Mouse (Mus musculus): ENCODE data around the gene Stn1.

Gene Stn1

DNA sequence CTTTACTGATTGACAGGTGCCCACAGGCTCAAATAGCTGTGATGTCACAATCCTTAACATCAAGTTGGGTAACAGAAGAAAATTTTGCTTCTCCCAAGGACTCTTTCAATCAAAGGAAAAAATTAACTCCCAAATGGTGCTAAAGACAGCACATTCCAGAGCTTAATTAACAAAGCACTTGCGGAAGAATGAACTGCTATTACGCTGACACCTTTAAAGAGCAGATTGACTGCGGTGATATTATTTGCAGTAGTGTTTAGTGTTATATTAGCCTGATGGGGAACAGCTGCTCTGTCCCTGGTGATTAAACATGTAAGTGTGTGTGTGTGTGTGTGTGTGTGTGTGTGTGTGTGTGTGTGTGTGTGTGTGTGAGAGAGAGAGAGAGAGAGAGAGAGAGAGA is 7.7 kb upstream of the Stn1 start:
- DNase-seq (ENCODE audit: low read depth, low spot score), result no peak

DNA sequence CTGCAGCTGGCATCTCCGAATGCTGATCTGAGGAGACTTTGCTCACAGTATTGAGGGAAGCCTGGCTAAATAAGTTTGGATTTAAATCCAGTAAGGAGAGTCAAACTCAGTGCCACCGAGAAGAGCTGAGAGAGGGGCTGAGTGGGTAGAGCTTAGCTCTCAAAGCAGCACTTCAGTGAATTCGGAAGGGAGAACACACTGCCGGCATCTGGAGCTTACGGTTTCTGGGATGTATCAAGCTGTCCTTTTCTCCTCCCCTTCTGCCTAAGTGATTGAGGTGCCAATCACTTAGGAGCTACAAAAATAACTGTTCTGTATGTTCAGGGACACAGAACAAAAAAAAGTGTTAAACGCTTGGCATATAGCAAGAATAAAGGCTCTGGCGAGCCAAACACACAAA is 5.1 kb upstream of the Stn1 start:
- no peak for DNase-seq (ENCODE audit: low read depth, low spot score)

DNA sequence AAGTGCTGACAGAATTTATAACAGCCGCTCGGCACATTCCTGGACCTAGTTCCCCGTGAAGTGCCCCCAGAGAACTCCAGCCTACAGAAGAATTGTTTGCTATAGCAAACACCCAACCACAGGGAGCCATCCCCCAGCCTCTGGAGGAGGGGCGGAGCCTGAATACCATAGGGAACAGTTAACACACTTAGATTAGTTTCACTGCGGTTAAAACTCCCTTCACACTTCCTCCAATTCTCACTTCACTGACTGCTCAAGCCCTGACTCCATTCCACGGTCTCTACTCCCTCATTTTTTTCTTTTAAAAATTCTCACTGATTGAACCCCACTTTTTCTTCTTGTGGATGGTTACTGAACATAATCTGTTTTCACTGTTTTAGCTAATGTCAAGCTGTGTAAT is 1.5 kb upstream of the Stn1 start:
- DNase-seq (ENCODE audit: low read depth, low spot score), result peak; percentile 52

- no peak for DNase-seq (ENCODE audit: low read depth, low spot score)
These were observed 572 bp upstream of the Stn1 start for GRCm38 (mm10) chr19:47537879-47538278.

GRCm38 (mm10) chr19:47536521-47537299 is 597 bp downstream of the Stn1 start:
- peak; percentile 98 for DNase-seq (ENCODE audit: low read depth, low spot score)

DNA sequence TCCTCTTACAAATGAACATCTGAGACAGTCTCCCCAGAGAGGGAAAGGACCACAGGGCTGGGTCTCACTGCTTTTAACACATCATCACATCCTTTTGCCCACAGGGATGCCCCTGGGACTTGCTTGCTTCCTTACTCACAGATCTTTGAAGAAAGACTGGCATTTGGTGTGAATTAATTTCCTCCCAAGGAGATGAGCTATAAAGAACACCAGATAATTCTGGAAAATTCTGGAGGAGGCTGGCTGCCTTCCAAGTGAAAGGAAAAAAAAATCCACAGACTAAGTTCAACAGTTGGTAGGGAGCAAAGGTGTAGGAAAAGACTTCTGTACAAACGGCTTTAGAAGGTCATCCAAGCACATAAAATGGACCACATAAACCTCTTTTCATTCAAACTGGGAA is 3.2 kb downstream of the Stn1 start:
- no peak for DNase-seq (ENCODE audit: low read depth, low spot score)

GRCm38 (mm10) chr19:47532449-47532848 is 4.9 kb downstream of the Stn1 start:
- DNase-seq (ENCODE audit: low read depth, low spot score), result no peak

DNA sequence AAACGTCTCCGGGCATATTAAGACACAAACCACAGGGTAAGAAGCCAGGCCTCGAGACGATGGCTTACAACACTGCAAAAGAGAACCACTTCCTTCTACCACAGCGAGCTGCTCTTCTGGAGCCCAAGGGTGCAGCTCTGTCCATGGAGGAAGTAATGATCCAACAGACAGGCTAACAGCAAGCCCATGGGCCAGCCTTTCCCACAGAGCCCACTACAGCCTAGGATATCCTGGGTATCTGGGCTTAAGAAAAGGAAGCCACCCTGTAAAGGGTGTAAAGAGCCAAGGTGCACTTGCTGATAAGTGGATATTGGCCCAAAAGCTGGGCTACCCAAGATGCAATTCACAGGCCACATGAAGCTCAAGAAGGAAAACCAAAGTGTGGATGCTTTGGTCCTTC is 6.0 kb downstream of the Stn1 start:
- DNase-seq (ENCODE audit: low read depth, low spot score), result no peak

DNA sequence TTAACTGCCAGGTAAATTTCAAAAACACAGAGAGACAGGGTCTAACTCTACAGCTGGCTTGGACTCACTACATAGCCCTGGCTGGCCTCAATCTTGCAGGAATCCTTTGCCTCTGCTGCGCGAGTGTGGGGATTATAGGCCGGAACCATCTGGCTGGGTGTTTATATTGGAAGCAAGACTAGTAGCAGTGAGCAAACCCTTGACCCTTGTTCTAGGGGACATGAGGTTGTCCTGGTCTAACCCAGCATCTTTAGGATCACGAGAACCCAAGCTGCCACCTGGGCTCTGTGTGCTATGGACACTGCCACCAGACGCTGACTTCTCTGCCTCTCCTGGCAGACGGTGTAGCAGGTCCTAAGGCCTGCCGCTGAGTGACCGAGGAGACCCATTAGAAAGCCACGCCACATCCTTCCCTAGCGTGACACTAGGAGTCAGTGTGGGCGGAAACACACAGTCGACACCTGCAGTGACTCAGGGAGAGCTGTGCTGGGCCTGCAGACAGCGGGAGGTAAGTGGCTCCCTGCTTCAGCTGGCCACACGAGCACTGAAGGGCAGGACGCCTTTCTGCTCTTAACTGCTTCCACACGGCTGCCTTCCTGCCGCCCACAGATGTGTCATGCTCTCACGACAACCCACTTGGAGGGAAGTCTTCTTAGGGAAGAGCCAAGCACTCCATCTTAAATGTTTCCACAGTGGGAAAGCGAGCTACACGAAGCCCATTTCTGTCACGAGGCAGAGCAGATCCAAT is 10.9 kb downstream of the Stn1 start:
- DNase-seq (ENCODE audit: low read depth, low spot score), result no peak

DNA sequence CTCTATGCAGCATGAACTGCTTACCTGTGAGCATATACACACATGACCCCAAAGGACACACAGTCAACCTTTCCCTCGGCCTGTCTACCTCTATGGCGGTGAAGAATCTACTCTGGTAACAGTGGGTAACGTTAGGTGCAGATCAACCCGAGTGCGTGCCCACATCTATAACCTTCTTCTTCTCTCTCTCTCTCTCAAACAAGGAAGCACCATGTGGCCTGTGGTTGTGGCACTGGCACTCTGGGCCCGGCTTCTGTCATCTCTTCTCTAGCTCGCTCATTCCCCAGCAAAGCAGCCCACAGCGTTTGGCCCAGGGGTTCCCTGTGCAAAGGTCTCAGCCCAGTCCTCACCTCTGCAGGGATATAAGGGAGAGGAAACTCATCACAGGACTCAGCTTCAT is 12.4 kb downstream of the Stn1 start:
- DNase-seq (ENCODE audit: low read depth, low spot score), result no peak

DNA sequence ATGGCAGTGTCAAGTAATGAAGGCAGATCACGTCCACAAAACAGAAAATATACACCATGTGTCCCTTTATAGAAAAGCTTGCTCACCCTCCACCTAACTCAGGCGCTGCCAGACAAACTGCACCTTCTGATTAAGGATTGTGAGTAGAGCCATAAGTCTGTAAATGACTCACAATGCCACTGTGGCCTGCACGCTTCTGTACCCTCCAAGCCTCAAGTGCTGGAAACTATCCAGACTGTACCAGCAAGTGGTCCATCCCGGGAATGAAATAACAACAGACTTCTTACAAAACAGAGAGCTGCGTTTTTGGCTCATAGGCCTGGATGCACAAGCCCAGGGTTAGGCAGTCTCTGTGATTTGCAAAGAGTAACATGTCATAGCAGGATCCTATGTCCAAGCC is 15.9 kb downstream of the Stn1 start:
- no peak for DNase-seq (ENCODE audit: low read depth, low spot score)

- DNase-seq (ENCODE audit: low read depth, low spot score), result no peak
These were observed 18.0 kb downstream of the Stn1 start for GRCm38 (mm10) chr19:47519163-47519893.

- DNase-seq (ENCODE audit: low read depth, low spot score), result no peak
These were observed 18.7 kb downstream of the Stn1 start for GRCm38 (mm10) chr19:47518475-47519162.

DNA sequence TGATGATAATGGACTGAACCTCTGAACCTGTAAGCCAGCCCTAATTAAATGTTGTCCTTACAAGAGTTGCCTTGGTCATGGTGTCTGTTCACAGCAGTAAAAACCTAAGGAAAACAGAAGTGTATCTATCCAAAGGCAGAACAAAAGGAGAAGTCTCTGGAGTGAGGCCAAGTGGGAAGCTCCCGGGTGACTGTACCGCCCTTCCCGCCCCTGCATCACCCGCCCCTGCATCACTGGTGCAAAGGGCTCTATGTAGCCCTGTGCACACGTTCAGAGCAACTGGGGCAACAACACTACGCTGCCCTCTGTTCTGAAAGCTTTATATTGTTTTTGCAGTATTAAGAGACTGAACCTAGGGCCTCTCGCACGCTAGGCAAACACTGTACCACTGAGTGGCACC is 19.7 kb downstream of the Stn1 start:
- no peak for DNase-seq (ENCODE audit: low read depth, low spot score)

DNA sequence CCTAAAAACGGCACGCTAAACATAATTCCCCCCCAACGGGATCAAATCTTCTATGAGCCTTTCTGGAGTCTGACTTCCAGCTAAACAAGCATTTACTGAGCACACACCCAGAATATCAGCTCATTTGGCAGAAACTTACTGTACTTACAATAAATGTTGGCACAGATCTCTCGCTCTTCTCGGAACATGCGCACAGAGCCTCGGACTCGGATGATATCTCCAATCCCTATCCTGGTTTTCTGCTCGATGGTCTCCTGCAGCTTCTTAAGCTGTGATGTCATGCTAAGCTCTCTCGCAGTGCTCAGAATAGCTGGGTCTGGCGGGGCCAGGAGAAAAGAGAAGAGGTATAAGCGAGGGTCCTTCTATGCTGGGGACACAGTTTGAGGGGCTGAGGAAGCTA is 20.4 kb downstream of the Stn1 start:
- DNase-seq (ENCODE audit: low read depth, low spot score), result no peak

- no peak for DNase-seq (ENCODE audit: low read depth, low spot score)
These were observed 22.2 kb downstream of the Stn1 start for GRCm38 (mm10) chr19:47515091-47515490.

GRCm38 (mm10) chr19:47513618-47513897 is 23.7 kb downstream of the Stn1 start:
- DNase-seq (ENCODE audit: low read depth, low spot score), result no peak

- no peak for DNase-seq (ENCODE audit: low read depth, low spot score)
These were observed 24.3 kb downstream of the Stn1 start for GRCm38 (mm10) chr19:47512794-47513617.

- no peak for DNase-seq (ENCODE audit: low read depth, low spot score)
These were observed 25.3 kb downstream of the Stn1 start for GRCm38 (mm10) chr19:47511958-47512357.

GRCm38 (mm10) chr19:47511294-47511675 is 26.0 kb downstream of the Stn1 start:
- DNase-seq (ENCODE audit: low read depth, low spot score), result no peak

All from mesoderm, embryonic 11.5 days (tissue).